Mouse (Mus musculus) right cerebral cortex, postnatal 4 days (tissue): ENCODE results near the gene Cyp26b1.
A peak's percentile ranks its signal among the peaks of the same experiment; 100 is the strongest.

ENCODE experiments used
- DNase-seq: peaks from one replicate; pipeline ENCODE4 v3.0.0-alpha.2; 2022

Gene Cyp26b1

DNA sequence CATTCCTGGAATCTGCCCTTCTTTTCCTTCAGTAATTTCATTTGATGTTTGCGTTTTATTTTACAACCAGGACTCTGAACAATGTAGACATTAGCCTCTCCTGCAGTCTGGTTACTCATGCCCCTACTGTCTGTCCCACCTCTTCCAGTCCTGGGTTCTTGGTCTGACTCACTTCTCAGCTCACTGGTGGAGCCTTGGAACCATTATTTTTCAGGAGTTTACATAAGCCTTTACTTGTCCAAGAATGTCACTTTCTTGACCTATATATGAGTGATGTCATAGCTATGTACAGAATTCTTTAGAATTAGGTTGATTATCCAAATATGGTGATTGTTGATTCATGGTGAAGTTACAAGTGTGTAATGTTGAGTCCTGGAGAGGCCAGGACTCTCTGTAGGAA is 32.5 kb downstream of the Cyp26b1 start:
- no peak for DNase-seq

DNA sequence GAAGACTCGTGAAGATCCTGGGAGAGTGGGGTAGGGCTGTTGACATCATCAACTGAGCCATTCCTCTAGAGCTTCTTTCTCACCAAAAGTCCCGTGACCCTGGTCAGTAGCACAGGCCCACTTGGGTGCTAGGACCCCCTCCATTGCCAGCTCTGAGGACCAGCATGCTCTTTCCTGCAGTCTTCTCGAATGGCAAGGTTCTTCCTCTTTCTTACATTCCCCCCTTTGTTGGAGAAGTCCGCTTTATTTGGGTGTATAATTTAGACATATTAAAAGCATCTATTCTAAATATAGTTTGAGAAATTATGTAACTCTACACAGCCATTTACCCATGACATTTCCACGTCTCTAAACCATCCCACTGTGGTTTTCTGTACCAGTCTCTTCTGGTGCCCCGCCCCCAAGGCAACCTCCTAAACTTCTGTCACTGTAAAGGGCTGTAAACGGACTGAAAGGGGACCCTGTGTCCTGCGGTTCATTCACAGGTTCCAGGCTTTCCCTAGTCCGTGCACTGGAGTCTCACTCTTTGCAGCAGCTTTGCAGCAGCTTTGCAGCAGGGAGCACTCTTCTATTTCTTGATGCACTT is 43.8 kb downstream of the Cyp26b1 start:
- no peak for DNase-seq

DNA sequence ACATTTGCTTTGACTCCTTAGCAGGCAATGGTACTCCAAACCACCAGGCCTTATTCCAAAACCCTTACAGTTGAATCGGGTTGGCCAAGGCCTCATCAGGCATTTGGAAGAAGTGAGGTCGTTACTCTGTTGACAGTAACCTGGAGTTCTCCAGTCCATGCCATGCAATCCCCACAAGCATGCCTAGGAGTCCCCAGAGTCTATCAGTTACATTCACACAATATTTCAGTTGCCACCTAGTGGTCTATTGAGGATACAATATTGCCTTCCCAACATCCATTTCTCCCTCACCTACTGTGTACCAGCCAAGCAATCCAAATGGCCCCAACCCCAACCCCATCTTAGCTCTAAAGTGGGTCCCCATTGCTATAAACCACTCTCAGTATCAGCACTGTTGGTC is 48.3 kb downstream of the Cyp26b1 start:
- no peak for DNase-seq

DNA sequence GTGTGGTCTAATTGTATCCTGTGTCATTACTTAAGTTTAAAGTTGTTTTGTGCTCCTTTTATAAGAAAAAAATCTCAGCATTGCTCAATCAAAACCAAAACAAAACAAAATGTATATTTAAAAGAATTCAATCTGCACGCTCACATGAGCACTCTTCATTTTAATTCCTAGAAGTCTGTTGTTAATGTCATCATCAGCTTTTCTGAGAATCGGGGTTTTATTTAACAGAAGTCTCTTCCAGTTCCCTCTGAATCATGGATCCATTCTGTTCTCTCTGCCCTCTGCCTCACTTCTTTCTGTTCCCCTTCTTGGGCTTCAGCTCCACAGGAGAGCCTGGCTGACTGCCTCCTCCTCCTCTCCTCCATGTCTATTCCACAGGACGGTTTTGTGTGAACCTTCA is 49.3 kb downstream of the Cyp26b1 start:
- no peak for DNase-seq

DNA sequence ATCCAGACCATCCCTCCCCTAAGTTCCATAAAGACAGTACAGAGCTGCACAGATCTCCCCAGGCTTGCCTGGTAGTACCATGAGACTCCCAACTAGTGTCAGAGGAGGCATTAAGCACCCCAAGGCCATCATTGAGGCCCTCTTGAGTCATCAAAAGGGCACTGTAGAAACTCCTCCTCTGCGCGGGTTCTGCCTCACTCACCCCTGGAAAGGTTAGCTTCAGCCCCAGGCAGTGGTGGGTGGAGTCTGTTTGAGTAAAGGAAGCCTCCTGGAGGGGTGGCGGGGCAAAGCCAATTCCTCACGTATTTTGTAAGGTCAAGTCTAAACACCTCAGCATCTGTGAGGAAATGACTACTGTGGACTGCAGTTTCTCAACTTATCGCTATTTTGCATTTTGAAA is 50.2 kb downstream of the Cyp26b1 start:
- no peak for DNase-seq

DNA sequence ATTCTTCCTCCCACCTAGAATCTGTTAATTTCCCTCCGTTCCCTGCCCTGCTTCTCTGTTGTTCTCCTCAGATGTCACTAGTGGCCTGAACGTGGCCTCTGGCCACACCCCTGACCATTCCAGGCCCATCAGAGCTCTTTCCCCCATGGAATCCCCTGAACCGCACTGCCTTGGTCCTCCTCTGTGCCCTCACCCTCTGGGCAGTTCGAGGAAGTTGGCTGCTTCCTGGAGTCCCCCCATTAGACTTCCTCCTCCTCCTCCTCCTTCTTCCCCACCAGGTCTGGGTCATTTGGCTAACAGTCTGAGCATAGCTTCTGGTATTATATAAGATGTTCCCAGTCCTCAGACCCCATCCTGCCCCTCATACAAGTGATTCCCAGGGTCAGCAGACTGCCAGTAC is 53.8 kb downstream of the Cyp26b1 start:
- no peak for DNase-seq

DNA sequence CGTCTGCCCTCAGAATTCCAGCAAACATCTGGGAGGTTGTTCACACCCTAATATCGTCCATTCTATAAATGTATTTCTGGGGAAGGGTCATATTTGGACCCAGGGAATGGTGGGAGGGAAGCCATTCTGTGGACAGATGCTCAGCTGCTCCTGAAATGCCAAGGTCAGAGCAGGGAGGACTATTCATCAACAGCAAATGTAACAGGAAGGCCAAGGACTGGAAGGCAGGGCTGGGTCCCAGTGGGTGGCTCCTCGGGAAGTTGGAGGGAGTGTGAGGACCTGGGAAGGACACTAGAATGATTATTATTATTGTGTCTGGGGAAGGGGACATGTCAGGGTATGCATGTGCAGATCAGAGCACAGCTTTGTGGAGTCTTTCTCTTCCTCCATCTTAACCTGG is 55.0 kb downstream of the Cyp26b1 start:
- DNase-seq = no peak

DNA sequence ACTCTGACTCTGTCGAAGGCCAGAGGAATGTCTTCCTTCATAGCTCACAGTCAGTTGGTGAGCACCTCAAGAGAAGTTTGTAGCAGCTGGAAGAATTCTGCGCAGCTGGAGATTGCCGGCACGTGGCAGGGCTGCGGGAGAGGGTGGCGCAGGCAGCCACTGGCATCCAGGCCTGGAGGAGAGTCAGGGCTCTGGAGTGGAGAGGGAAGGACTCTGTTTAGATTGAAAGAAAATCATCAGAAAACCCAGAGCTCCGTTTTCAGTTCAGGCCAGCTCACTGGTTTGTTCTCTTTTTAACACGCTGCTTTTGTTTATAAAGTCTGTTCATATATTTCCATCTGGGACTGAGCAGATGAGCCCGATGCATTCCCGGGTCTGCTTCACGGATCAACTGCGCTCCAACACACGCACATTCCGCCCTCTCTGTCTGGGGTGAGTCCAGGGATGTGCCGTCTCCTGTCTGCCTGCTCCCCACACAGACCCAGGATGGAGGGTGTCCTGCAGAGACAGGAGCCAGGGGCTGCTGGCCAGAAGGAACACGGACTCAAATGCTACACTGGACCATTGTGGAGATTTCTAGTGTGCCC is 56.0 kb downstream of the Cyp26b1 start:
- peak; percentile 11 for DNase-seq

DNA sequence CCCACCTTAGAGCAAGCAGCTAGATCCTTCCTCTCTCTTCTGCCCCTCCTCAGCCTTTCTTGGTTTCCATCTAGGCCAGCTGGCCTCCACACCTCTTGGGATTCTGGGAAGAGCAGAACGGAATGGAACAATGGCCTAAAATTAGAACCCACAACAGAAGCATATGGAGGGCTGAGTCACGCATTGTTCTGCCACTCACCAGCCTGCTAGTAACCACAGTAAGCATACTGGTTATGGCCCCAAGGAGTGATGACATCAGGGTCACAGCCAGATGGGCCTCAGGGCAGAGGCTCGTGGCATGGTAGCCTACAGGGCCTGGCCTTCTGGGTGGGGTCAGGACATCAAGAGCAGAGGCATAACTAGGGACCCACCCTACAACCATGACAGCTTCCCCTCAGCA is 58.8 kb downstream of the Cyp26b1 start:
- DNase-seq = no peak

DNA sequence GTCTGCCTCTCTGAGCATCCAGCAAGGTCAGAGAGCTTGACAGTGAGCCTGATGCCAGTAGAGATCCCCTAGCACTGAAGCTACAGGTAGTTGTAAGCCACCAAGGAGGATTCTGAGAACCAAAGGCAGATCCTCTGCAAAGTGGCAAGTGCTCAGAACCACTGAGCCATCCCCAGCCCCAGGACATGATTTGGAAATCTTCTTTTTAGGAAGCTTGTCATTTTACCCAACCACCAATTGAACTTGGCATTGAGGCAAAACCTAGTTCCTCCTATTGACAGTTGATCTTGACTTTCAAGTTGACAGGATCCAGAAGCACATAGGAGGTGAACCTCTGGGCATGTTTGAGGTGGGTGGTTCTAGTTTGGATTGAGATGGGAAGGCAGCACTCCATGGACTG is 63.8 kb downstream of the Cyp26b1 start:
- DNase-seq = no peak

DNA sequence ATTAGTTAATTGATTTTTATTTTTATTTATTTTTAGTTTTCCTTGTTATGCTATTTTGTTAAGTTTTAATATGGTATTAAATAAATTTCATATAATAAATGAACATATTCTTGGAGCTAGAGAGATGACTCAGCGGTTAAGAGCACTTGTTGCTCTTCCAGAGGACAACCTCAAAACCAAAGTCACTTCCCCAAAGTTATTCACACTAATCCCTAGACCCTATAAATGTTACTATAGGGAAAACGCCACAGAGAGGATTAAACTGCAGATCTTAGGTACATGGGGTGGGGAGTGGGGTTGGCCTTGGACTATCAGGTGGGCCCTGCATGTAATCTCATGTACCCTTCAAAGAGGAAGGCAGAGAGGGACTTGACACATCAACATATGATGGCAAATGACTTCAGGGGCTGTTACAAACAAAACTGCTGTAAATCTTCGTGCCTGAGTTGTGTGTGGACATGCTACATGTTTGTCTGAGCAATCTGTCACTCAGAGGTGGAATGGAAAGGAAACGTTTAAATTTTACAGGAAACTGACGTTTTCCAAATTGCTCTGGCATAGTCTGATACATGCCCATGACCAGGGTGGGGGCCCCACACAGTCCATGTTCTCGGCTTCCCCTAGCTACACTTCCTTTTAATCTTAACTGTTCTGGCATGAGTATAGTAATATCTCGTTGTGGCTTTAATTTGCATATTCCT is 68.7 kb downstream of the Cyp26b1 start:
- no peak for DNase-seq
